Mouse (Mus musculus) embryonic fibroblast, embryonic 13.5 days (primary cell): ENCODE measurements around the gene Tram2.

Source experiments
- CTCF ChIP-seq: IDR thresholded peaks from 2 replicates; pipeline ENCODE4 v1.5.1; 2011; ENCODE audit warnings: mild to moderate bottlenecking, control low read depth, low read length, moderate library complexity, borderline replicate concordance; ENCODE audit not compliant: insufficient read depth
- POLR2A ChIP-seq: IDR thresholded peaks from 2 replicates; pipeline ENCODE4 v1.6.1; 2011; ENCODE audit warnings: low read depth, mild to moderate bottlenecking, control low read depth, low read length, moderate library complexity

- TF ChIP-seq CTCF (no peak), POLR2A (no peak)
These were observed 50.0 kb downstream of the Tram2 start for GRCm38 (mm10) chr1:21029000-21029399.
